Mouse (Mus musculus) bone marrow macrophage, adult 2 months (primary cell): ENCODE results near the gene Csl.

ENCODE experiments used
- CTCF ChIP-seq: IDR thresholded peaks from 2 replicates; pipeline ENCODE4 v1.5.1; 2012; ENCODE audit warnings: low read depth, mild to moderate bottlenecking, low read length, moderate library complexity
- POLR2A ChIP-seq: IDR thresholded peaks from 2 replicates; pipeline ENCODE4 v1.6.1; 2012; ENCODE audit warnings: mild to moderate bottlenecking, low read depth, low read length, borderline replicate concordance

GRCm38 (mm10) chr10:99748009-99748408 is 11.4 kb downstream of the Csl start:
- TF ChIP-seq CTCF = no peak
- no peak for TF ChIP-seq POLR2A
